Mouse (Mus musculus) adrenal gland, adult (tissue): ENCODE measurements around the gene Bmp2k.
A peak's percentile ranks its signal among the peaks of the same experiment; 100 is the strongest.

Experiments used
- DNase-seq, 2 experiments: peaks; one replicate each; pipeline ENCODE4 v3.0.0; 2022 to 2023; ENCODE audit warnings: low spot score in 1 of 2; ENCODE audit not compliant: inconsistent age in 2 of 2

The Bmp2k gene

DNA sequence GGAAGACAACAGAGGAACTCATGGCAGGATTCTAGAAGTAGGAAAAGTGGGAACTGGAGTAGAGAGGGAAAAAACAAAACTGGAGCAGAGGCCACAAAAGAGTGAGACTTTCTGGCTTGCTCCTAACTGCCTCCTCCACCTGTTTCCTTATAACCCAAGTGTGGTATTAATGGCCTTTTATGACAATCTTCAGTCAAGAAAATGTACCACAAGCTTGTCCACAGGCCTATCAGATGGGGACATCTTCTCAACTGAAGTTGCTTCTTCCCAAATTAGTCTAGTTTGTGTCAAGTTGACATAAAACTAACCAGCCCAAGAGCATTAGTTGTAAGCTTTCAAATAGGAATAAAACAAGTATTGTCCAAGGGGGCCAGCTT is 27.0 kb upstream of the Bmp2k start:
- no peak for DNase-seq

DNA sequence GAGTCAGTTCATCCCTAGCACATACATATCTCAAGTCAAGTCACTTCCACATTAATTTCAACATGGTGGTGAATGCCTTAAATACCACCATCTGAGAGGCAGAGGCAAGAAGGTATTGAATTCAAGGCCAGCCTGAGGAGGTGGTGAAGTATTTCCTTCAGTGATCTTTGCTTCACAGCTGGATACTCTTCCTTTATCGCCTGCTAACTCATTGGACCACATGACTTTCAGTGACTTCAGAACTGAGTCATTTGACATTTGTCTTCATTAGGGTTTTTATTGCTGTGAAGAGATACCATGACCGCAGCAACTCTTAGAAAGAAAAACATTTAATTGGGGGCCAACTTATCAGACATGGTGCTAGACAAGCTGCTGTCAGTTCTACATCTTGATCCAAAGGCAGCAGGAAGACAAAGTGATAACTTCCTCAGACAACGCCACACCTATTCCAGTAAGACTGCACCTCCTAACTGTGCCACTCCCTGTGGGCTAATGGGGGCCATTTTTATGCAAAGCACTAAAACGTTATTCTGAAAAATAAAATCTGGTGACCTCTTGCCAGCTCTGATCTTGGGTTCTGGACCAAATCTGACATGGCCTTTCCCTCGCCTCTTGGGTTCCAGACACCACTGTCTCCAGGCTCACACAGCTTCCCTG is 24.9 kb upstream of the Bmp2k start:
- no peak for DNase-seq

DNA sequence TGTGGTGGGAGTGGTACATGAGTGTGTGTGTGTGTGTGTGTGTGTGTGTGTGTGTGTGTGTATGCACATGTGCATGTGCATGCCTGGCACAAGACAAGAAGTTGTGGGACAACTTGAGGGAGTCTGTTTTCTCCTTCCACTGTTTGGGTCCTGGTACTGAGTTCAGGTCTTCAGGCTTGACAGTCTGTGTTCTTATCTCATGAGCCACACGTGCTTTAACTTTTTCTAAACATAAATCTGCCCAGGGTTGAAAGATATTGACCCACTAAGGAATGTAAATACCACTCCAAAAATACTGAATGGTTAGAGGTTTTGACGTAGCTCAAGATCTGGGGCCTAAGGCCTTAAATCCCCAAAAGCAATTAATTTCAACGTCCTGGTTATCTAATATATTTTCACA is 23.8 kb upstream of the Bmp2k start:
- no peak for DNase-seq

DNA sequence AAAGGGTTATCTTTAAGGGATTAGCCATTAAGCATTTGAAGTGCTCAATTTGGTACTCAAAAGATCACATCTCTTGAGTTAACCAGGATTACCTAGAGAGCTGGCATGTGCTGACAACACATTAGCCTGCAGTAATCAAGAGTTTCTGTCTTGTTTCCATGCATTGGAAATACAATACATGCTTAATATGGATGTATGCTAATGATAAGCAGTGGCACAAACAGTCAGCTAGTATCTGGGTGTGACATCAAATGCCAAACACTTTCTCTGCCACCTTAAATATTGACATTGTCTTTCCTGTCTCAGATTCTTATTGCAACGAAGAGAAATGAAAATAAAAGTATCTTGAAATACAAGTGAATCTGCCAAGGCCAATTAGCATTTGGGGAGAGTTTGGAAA is 22.8 kb upstream of the Bmp2k start:
- no peak for DNase-seq

DNA sequence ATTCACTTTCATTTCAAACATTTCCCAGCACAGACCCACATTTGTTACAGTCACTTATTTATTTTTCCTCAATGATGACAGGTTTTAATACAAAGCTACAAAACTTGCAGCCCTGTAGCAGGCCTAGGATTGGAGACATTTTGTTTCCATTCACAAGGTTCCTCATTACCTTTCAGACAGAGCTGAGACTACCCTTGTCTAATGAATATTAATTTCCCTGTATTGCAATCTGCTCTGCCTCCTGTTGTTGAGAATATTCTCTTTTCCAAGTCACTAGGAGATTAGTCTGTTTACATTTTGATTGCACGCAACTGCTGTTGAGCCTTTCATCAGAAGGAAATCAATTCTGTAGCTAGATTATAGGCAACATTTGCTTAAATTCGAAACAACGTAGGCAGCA is 22.4 kb upstream of the Bmp2k start:
- DNase-seq, result no peak

DNA sequence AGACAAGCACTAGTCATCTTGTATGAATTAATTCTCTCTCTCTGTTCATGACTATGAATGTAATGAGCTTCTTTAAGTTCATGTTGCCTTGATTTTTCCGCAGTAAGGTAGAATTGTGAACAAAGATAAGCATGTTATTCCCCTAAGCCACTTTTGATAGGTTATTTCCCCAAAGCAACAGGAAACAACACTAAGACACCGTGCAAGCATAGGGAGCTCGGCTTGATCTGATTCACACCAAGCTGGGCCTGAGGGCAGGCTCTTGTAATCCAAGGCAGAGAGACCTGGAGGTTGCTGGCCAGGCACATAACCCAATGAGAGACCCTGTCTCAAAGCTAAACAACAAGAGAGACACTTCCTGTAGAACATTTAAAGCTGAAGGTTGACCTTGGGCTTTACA is 21.3 kb upstream of the Bmp2k start:
- no peak for DNase-seq

DNA sequence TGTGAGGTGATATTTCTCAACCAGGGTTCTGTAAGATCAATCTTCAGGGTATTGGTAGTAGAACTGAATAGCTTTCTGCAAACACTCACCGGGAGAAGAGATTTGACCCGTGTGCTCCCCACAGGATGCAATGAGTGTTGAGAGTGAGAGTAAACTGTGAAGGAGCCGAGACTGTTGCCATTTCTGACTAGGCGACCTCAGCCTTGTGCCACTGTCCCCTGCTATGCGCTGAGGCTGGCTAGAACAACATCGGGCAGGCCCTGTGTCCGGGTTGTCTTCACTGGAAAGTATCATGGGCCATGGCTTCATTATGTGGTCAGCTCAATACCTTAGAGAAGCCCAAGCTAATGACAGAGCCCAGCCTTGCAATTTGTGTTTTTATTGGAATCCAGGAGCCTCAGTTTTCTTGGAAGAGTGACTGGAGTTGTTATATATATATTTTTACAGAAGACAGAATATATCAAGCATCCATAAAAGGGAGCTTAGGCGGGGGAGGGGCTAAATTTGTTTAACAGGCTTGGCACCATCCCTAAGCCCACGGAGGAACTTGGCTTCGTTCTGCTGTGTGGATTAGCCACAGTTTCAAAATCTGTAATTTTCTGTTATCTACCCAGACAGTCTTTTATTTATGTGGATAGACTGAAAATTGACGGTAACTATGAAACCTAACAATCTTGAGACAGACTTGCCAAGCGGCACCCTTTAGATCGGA is 18.0 kb upstream of the Bmp2k start:
- no peak for DNase-seq

DNA sequence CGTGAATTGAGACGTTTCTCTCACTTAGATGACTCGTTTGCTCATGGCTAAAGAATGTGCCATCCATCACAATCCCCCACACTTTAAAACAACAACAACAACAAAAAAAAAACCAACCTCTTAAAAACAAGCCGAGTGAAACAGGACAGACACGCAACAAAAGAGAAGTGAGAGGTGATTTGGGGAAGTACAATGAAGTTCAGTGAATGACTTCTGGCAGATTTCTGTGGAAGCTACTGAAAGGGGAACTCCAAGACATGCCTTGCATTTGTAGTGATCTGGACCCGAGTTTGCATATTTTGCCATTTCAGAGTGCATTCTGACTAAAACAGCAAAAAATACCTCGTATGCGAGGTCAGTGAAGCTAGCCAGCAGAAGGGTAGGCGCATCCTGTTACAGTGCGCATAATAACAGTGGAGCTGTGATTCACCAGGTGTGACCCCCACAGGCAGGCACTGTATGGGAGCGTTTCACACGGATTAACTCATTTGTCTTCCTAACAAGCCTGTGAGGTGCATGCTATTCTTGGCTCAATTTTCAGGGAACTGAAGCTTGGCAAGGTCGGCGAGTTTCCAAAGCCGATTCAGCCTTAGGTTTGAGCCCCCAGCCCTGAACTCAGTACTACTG is 17.4 kb upstream of the Bmp2k start:
- peak in 1 of 2 experiments; percentile 44 for DNase-seq

DNA sequence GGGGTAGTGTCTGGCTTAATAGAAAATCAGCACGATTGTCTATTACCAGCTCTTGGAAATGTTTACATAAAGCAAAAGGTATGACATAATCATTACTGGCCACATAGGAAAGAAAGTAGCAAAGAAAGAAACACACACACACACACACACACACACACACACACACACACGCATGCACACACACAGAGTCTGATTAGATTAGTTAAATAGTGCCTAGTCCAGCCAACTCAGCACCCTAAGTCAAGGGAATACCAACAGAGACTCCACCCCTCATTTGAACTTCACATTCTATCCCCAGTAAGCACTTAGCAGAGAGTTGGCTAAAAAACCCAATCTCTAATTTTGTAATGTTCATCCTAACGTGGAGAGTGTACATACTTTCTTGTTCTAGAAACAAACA is 15.5 kb upstream of the Bmp2k start:
- no peak for DNase-seq

DNA sequence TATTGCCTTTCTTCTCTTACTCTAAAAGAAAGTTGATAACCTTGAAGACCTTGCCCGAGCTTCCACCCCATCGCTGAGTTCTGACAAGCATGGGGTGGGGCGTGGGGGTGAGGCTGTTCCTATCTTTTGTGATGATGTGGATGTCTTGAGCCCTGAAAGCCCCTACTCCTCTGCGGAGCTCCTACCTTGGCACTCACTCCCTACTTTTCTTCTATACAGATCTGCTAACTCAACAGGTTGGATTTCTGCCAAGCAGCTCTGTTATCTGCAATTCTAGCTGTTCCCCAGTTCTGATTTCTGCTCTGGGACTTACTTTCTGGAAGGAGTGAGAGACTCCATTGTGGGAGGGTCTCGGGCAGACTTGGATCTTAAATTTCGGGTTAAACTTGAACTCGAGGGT is 14.3 kb upstream of the Bmp2k start:
- peak in 1 of 2 experiments; percentile 66 for DNase-seq

DNA sequence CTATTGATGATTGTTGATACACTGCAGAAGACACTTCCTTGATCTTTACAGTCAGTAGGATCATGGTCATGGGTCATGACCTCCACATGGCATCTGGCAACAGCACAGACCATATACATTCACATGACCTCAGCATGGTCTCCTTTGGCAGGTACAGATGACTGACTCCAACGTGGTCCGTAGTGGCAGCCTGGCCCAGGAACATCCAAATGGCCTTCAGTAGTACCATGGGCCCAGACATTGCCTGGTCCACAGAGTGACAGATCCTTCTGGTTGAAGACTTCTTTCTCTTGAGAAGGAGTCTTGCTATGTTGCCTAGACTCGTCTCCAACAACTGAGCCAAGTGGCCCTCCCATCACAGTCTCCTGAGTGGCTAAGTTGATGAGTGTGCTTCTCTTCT is 10.6 kb upstream of the Bmp2k start:
- DNase-seq, result no peak

DNA sequence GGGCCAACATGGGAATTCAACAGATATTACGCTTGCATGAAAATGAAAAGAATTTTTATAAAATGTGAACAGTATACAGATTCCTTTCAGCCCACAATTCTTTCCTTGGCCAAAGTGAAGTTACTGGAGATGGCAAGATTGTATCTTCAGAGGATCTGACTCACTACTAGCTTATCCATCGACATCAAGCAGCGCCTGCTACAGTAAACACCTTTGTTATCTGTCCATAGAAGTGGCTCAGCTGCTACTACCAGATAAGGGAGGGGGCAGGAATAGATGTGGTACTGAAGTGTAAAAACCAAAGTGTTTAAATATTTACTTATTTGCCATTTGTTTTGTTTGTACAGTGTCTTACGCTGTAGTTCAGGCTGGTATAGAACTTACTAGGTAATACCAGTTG is 8.6 kb upstream of the Bmp2k start:
- DNase-seq, result no peak

DNA sequence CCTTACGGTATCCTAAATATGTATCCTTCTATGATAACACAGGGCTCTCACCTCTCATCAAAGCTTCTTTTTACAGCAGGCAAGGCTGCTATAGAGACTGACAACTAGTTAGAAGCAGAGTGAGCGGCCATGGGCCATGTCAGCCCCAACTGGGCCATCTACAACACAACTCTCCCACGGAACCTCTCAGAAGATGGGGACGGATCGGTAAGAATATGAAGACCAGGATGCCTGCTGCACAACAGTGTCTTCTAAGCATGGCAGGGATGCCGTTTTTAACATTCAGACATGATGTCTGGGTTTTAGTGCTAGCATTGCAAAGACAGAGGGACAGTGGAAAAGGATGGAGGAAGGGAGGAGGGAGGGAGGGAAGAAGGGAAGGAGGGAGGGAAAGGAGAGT is 6.3 kb upstream of the Bmp2k start:
- DNase-seq, result no peak

DNA sequence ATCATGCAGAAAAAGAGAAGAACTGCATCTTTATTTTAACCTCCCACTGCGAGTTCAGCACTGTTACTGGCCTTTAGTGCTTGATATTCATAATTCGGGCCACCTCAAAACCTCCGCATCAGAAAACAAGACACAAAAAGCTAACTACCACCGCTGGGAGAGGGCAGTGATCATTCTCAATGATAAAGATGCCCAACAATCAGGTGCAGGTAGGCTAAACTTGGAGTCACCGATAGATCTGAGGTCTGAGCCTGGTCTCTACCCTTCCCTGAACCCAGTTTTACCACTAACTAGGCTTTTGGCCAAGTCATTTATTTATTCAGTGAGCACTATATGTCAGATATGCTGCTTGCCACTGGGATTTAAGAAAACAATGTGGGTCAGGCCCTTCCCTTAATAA is 4.8 kb upstream of the Bmp2k start:
- DNase-seq, result no peak

DNA sequence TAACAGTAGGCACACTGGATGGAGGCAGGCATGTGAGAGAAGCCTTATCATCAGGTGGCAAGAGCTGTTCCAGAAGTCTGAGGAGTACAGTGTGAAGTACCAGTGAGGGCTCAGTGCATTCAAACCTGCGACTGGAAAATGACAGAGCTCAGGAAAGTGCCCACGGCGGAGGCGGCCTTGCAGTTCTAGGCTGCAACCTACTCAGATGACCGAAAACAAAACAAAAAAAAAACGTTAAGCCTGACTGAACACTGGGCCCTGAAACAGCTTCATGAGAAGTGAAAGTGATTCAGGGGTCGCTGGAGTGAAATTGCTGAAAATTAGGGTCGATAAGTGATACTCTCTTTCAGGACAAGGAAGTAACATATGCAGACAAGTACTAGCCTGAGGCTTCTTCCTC is 4.4 kb upstream of the Bmp2k start:
- DNase-seq, result no peak

DNA sequence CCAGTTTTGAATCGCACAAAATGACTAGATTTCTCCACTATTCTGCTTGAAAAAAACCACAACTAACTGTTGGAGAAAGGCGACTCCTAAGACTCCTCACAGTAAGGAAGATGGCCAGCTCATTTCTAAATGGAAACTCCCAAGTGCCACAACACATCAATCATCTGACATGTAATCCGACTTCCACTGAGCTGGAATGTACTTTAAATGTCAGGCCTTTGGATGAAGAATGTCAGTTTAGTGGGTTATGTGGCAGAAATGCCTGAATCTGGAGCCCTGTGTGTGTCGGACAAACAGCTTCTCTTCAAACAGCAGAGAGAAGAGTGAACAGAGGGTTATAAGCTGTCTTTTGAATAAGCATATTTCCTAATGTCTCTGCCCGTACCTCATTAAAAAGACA is 1.7 kb upstream of the Bmp2k start:
- peak in 1 of 2 experiments; percentile 73 for DNase-seq

DNA sequence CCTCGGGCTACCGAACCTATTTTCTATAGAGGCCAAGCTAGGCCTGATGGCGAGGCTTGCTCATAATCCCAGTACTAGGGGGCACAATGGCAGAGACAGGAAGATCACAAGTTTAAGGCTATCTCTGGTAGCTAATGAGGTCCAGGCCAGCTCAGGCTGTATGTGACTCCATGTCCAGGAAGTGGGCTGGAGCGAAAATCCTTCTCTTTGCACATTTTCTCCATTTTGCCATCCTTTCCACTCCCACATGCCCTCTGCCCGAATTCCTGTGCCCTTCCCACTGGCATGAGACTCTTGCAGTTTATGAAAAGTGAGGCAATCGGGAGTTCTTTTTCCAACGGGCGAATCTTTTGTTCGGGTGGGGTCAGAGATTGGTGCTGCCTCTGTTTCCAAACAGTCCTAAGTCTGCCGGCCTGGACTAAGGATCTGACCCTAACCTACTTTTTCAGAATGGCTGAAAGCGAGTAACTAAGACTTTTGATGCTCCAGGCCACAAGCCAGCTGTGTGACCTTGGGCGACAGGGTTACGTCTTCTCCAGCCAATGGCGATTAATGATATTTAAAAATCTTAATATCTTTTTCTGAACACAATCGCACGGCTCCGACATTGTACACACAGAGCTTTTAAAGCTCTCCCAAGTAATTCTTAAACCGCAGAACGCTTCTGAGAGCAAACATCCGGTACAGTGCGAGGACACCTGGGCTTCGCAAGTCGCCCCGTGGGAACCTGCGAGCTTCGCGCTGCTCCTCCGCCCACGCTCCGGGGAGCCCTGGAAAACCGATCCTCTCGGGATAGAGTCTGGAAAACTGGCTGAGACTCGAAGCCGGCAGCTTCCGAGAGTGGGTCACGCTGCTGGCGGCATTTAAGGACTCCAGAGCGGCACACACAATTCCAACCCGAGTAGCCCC is 834 bp upstream of the Bmp2k start:
- peak; percentile 78 to 93 for DNase-seq

DNA sequence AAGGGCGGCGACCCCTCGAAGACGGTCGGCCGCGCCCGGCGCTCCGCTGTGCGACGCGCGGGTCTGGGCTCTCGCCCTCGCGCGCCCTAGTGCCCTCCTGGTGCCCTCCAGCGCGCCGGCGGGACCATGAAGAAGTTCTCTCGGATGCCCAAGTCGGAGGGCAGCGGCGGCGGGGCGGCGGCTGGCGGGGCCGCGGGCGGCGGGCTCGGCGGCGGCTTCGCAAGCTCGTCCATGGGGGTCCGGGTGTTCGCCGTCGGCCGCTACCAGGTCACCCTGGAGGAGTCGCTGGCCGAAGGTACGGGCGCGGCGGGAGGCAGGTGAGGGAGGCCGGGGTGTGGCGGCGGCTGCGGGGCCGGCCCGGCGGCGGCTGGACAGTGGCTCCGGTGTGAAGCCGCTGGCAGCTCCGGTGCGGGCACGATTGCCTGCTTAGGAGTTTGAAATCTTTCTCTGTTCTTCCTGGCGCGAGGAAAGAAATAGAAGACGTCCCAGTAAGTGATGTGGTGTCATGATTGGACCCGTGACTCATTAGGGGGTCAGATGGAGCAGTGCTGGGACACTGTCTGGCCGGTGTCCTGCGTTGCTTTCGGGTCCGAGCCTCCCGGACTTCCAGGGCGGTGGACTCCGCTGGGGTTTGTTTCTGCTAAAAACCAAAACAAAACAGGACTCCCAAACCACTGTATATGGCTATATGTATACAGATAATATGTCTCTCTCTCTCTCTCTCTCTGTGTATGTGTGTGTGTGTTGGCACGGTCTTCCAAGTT is 495 bp downstream of the Bmp2k start:
- DNase-seq, result peak; percentile 76 to 90

DNA sequence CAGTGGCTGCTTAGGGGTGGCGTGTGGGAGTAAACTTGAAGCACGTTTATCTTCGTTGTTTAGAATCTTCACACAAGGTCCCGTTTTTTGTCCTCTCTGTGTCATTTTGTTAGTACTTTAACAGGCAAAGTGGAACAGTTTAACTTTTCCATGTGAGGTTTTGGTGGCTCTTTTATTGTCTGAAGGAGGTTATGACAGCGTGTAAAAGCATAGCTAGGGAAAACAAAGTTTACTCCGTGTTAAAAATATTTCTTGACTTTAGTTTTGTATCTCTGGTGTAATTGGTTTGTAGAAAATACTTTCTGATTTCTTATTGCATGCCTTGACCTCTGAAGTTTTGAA is 1.0 kb downstream of the Bmp2k start:
- DNase-seq, result no peak

DNA sequence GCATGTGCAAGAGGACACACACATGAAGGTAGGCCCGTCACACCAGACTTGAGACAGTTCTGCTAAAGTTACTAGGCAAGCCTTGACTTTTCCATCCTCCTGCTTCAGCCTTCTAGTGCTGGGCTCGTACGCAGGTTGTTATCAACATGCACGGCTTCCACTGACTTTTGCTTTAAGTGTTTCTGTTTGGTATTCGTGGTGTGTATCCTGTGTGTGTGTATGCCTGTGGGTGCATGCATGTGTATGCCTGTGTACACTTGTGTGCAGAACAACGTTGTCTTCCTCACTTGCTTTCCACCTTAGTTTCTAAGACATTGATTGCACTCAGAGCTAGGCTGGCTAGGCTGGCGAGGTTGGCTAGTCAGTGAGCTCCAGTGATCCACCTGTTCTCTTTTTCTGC is 2.1 kb downstream of the Bmp2k start:
- no peak for DNase-seq

DNA sequence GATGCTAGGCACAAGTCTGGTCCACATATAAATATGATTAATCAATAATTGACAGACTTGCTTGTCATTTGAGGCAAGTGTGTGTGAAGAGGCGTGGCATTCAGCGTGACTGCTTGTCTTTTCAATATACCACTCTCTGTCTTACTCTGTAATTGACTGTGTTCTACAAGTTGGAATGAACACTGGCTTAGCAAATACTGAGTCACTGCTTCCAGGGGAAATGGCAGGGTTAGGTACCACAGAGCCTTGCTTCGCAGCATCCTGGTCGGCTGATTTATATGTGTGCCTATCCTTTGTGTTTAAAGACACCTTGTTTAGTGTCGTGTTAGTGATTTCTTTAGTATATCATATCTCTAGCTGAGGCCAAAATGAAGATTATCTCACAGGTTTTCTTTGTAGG is 3.0 kb downstream of the Bmp2k start:
- DNase-seq, result no peak
